24 mouse cellular contexts compared by ENCODE assay signal in genomic region chr9:28222726-28223125, GRCm38 (mm10).
"Had no signal": no experiment of that assay in that cellular context is flagged by ENCODE, and none has a peak within 500 bp of the region (broad histone marks: within the 10 kb centered on the region; RNA-seq: fewer than 3 reads in every experiment).

No protein-coding gene starts in this region.

- H3K4me1 ChIP-seq: embryonic facial prominence, embryonic 10.5 days; embryonic facial prominence, embryonic 12.5 days; embryonic facial prominence, embryonic 13.5 days; embryonic facial prominence, embryonic 15.5 days; forebrain, embryonic 10.5 days; forebrain, embryonic 12.5 days; heart, embryonic 10.5 days had no signal

- H3K27ac ChIP-seq: embryonic facial prominence, embryonic 10.5 days; embryonic facial prominence, embryonic 12.5 days; embryonic facial prominence, embryonic 13.5 days; embryonic facial prominence, embryonic 15.5 days; forebrain, embryonic 10.5 days; forebrain, embryonic 12.5 days; forebrain, embryonic 13.5 days; forebrain, embryonic 15.5 days; gastrocnemius, adult 2 months; heart, adult 2 months; heart, embryonic 10.5 days had no signal

- H3K9ac ChIP-seq: embryonic facial prominence, embryonic 12.5 days; embryonic facial prominence, embryonic 13.5 days; embryonic facial prominence, embryonic 15.5 days; forebrain, embryonic 12.5 days; forebrain, embryonic 13.5 days; forebrain, embryonic 15.5 days; forebrain, postnatal 0 days had no signal

- H3K4me2 ChIP-seq: embryonic facial prominence, embryonic 12.5 days; embryonic facial prominence, embryonic 13.5 days; embryonic facial prominence, embryonic 15.5 days; forebrain, embryonic 12.5 days; forebrain, embryonic 13.5 days; forebrain, embryonic 15.5 days; heart, embryonic 11.5 days had no signal

- H3K9me3 ChIP-seq: embryonic facial prominence, embryonic 10.5 days; embryonic facial prominence, embryonic 12.5 days; embryonic facial prominence, embryonic 13.5 days; embryonic facial prominence, embryonic 15.5 days; forebrain, embryonic 10.5 days; forebrain, embryonic 12.5 days; forebrain, embryonic 13.5 days; forebrain, embryonic 15.5 days; heart, embryonic 10.5 days had no signal

- H3K4me3 ChIP-seq: embryonic facial prominence, embryonic 10.5 days; embryonic facial prominence, embryonic 12.5 days; embryonic facial prominence, embryonic 13.5 days; embryonic facial prominence, embryonic 15.5 days; erythroblast, embryonic 14.5 days; forebrain, embryonic 10.5 days; forebrain, embryonic 12.5 days; forebrain, embryonic 13.5 days; forebrain, embryonic 15.5 days; gastrocnemius, adult 2 months; heart, adult 2 months; heart, embryonic 10.5 days had no signal

- DNase-seq: cerebellum, adult 9-10 months; cerebellum, adult 9-11 months; embryo, embryonic 11 days; forebrain, postnatal 0 days; gastrocnemius, adult 2 months; gastrocnemius, postnatal 10 days; gastrocnemius, postnatal 14 days; gastrocnemius, postnatal 25 days; gastrocnemius, postnatal 36 days; heart, adult 11 months; heart, adult 18-20 months; heart, adult 2 months had no signal

- ATAC-seq: forebrain, embryonic 13.5 days; forebrain, embryonic 15.5 days; forebrain, embryonic 16.5 days; forebrain, postnatal 0 days had no signal

- H3K36me3 ChIP-seq: embryonic facial prominence, embryonic 10.5 days; embryonic facial prominence, embryonic 12.5 days; embryonic facial prominence, embryonic 13.5 days; embryonic facial prominence, embryonic 15.5 days; forebrain, embryonic 10.5 days; forebrain, embryonic 12.5 days; forebrain, embryonic 15.5 days; heart, embryonic 10.5 days had no signal

- H3K27me3 ChIP-seq: embryonic facial prominence, embryonic 12.5 days; embryonic facial prominence, embryonic 13.5 days; embryonic facial prominence, embryonic 15.5 days; forebrain, embryonic 12.5 days; forebrain, embryonic 15.5 days had no signal
